Mouse (Mus musculus) brown adipose tissue, adult 24 weeks (tissue): Measurements from ENCODE around the gene Selenbp2. TPM values are rescaled to one million over a fixed set of nuclear protein-coding genes. Genes with fewer than 3 reads are reported as not detected.
"Not testable (repeated sequence)": the region's sequence is repeated elsewhere in the genome, so short reads cannot be mapped to it uniquely, and the experiment has no call there.

Experiments
- H3K27ac ChIP-seq: fragments of 200-500 bp; replicated peaks from 2 replicates; pipeline ENCODE4 v1.5.1; 2012; ENCODE audit warnings: low read depth, mild to moderate bottlenecking, low read length
- H3K4me1 ChIP-seq: fragments of 200-500 bp; 2 replicates; pipeline ENCODE4 v1.6.1; 2012; ENCODE audit warnings: low read length, mixed read lengths; ENCODE audit not compliant: control insufficient read depth, insufficient read depth, insufficient read length
- H3K4me3 ChIP-seq: fragments of 200-500 bp; 2 replicates; pipeline ENCODE4 v1.5.1; 2012; ENCODE audit warnings: low read depth, mild to moderate bottlenecking, low read length, moderate library complexity; ENCODE audit not compliant: insufficient read depth
- polyA plus RNA-seq: library from polyadenylated mRNA; stranded (reverse); fragments of >200 nt; gene quantifications from 2 replicates; pipeline ENCODE4 v1.2.4, GENCODE M21; 2012; ENCODE audit not compliant: missing spikeins, insufficient read depth, insufficient read length

Gene Selenbp2
- polyA plus RNA-seq, 1 experiment = not detected

GRCm38 (mm10) chr3:94723637-94724036, 30.3 kb downstream of the Selenbp2 start:
- H3K27ac ChIP-seq, H3K4me1 ChIP-seq, H3K4me3 ChIP-seq: not testable (repeated sequence)

DNA sequence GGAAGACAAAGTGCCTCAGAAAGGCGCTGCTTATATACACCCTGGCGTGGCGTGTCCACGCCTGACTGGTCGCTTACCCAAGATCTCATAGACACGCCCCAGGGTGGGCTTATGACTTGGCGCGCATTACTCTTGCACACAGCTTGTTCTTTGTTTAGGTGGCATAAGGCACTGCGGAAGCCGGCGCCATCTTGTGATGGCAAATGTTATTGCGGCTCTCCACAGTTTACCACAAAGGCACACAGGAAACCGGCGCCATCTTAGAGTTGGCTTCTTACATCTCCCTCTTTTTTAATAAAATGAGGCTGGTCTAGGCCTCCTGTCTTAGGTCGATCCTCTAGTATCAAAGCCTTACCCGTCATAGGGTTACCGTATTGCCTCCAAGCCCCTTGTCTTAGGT, 52.3 kb downstream of the Selenbp2 start:
- Histone ChIP-seq H3K4me1 (no peaks in the 10 kb centered on the region), H3K27ac (no peak overlapping the region), H3K4me3 (no peak overlapping the region)

Other genes starting within 250 kb of the Selenbp2 start
- gene Oaz3, start 249.6 kb upstream of the Selenbp2 start, polyA plus RNA-seq = not detected in 2 replicates
- not detected in 2 replicates for gene Celf3, start 215.3 kb upstream of the Selenbp2 start, polyA plus RNA-seq
- gene Riiad1, start 213.2 kb upstream of the Selenbp2 start, polyA plus RNA-seq = not detected in 2 replicates
- gene Snx27, start 110.8 kb upstream of the Selenbp2 start, polyA plus RNA-seq = 12.9 and 23.1 TPM in 2 replicates
- not detected in 2 replicates for gene Gm10972, start 50.4 kb upstream of the Selenbp2 start, polyA plus RNA-seq
- 0.42 and 0.79 TPM in 2 replicates for gene Tuft1, start 34.7 kb upstream of the Selenbp2 start, polyA plus RNA-seq
- not detected in 2 replicates for gene Cgn, start 92.9 kb downstream of the Selenbp2 start, polyA plus RNA-seq
- gene Pogz, start 144.0 kb downstream of the Selenbp2 start, polyA plus RNA-seq = 4.9 and 7.7 TPM in 2 replicates
- gene Psmb4, start 193.4 kb downstream of the Selenbp2 start, polyA plus RNA-seq = 311 and 370 TPM in 2 replicates
- 51.0 and 61.7 TPM in 2 replicates for gene Selenbp1, start 239.5 kb downstream of the Selenbp2 start, polyA plus RNA-seq